Mouse (Mus musculus): ENCODE measurements around the gene Nmt2. TPM values are rescaled to one million over a fixed set of nuclear protein-coding genes. Genes with fewer than 3 reads are reported as not detected.

Nmt2 gene
- polyA plus RNA-seq, 1 experiment = 44.0 TPM

DNA sequence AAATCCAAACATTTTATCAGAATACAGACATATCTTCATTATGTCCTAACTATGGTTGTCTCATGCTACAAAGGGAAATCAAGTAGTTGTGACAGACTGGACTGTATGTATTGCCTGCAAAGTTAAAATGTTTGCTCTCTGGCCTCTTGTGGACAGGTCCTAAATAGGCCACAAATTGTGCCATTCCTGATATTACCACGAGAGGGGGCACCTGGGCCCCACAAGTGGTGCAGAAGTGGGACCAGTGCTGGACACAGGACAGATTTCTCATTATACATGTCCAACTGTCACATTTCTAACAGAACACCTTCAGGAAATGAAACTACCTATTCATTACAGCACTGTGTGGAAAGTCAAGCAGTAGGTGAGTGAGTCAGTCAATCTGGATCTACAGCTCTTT, 43.3 kb downstream of the Nmt2 start:
- TF ChIP-seq CTCF (IDR thresholded peaks at IDR 0.05; ENCODE audit: borderline replicate concordance, extremely low read depth, insufficient read depth, insufficient read length) (peak; percentile 58; the same call in 1 of the 2 replicates), POLR2A (IDR thresholded peaks at IDR 0.05; ENCODE audit: borderline replicate concordance, extremely low read depth, insufficient read depth, insufficient read length, poor library complexity, severe bottlenecking) (no peak)
- peak; percentile 55 for DNase-seq (ENCODE audit: low read depth)

DNA sequence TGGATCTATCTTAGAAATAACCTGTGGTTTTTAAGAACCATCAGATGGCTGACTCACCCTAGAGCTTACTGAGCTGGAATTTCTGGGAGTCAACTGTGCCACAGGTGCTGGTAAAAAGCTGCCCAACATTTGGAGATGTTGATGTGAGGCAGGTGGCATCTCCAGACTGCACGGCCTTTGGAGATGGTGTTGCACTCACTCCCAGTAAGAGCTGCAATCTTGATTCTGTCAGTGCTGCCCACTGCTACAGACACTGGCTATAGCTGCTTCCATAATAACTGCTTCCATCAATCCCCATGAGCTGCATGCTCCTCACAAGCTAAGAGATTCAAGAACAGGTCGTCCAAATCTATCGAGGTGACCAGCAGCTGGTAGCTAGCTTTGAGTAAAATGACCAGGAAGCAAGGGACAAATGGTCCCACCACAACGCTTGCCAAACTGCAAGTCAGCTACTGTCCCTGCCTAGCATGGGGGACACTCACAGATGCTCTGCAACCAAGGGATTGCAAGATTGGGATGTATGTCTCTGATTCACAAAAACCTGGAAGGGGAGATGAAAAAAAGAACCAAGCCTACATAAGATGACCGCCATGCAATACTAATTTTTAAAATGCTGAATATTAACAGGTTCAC, 47.2 kb downstream of the Nmt2 start:
- no peak for DNase-seq (ENCODE audit: low read depth)
- TF ChIP-seq CTCF (IDR thresholded peaks at IDR 0.05; ENCODE audit: borderline replicate concordance, extremely low read depth, insufficient read depth, insufficient read length) (no peak), POLR2A (IDR thresholded peaks at IDR 0.05; ENCODE audit: borderline replicate concordance, extremely low read depth, insufficient read depth, insufficient read length, poor library complexity, severe bottlenecking) (no peak)

DNA sequence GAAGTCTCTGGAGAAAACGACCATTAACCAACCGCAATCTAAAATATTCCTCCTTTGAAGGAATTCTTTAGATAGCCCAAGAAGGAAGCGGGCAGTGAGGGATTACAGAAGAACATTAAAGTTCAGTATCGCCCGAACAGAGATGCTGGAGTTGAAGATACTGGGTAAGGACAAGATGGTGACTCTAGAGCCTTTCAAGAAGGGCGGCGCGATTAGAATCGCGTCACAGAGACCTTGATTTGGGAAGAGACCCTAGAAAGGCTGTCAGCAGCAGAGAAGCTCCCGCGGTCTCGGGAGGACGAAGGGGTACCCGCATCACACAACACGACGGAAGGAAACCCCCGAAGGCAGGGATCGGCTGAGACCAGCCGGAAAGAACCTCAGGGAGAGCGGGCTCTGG, 48.0 kb downstream of the Nmt2 start:
- TF ChIP-seq CTCF (IDR thresholded peaks at IDR 0.05; ENCODE audit: borderline replicate concordance, extremely low read depth, insufficient read depth, insufficient read length) (no peak), POLR2A (IDR thresholded peaks at IDR 0.05; ENCODE audit: borderline replicate concordance, extremely low read depth, insufficient read depth, insufficient read length, poor library complexity, severe bottlenecking) (no peak)

DNA sequence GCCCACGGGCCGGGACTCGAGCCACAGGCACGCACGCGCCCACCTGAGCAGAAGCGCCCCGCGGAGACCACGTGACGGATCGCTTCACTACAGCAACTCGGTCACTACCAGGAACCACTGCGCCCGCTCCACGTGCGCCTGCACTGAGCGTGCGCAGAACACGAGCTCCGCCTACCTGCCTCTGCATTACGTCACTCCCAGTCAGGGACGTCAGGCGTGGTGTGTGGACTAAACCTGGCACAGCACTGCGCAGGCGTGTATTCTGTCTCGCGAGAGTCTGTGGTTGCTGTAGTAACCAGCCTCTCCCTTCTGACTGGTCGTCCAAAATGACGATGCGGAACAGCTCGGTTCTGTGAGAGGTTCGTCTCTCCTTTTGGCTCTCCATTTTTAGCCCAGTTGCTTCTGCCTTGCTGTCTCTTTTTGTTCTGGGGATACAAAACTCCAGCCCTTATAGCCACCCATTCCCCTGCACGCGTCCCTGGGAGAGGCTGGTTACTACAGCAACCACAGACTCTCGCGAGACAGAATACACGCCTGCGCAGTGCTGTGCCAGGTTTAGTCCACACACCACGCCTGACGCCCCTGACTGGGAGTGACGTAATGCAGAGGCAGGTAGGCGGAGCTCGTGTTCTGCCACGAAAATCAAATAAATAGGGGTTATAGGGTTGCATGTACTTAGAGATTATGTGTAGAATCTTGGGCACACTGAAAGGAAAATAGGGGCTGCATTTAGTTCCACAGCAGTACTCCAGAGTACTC, 48.7 kb downstream of the Nmt2 start, which contains the start of gene Rpp38:
Gene Rpp38, minus strand, starts transcription at position 160 of the 759 bp plus-strand sequence.
- TF ChIP-seq POLR2A (IDR thresholded peaks at IDR 0.05; ENCODE audit: borderline replicate concordance, extremely low read depth, insufficient read depth, insufficient read length, poor library complexity, severe bottlenecking) (peak; percentile 68; the same call in 1 of the 2 replicates), CTCF (IDR thresholded peaks at IDR 0.05; ENCODE audit: borderline replicate concordance, extremely low read depth, insufficient read depth, insufficient read length) (no peak)
- peak; percentile 99 for DNase-seq (ENCODE audit: low read depth)

More for the DNA sequence above, 48.0 kb downstream of the Nmt2 start:
- no peak for DNase-seq (ENCODE audit: low read depth)

DNA sequence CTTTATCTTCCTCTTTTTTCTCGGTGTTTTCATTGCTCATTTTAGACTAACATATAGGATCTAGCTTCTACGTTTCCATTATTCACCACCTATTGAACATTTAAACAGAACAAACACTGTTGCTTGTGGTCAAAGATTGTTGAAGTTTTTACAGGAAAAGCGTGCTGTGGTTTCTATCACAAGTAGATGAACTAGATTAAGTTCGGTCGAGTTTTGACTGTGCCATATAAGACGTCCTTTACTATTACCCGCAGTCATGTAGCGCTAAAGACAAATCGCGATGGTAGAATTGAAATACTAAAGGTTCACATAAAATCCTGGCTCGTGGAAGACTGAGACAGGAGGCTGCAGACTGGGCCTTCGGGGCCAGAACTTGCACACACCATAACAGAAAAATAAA, 49.7 kb downstream of the Nmt2 start:
- no peak for TF ChIP-seq POLR2A (IDR thresholded peaks at IDR 0.05; ENCODE audit: borderline replicate concordance, extremely low read depth, insufficient read depth, insufficient read length, poor library complexity, severe bottlenecking)
- no peak for TF ChIP-seq CTCF (IDR thresholded peaks at IDR 0.05; ENCODE audit: borderline replicate concordance, extremely low read depth, insufficient read depth, insufficient read length)
- no peak for DNase-seq (ENCODE audit: low read depth)

DNA sequence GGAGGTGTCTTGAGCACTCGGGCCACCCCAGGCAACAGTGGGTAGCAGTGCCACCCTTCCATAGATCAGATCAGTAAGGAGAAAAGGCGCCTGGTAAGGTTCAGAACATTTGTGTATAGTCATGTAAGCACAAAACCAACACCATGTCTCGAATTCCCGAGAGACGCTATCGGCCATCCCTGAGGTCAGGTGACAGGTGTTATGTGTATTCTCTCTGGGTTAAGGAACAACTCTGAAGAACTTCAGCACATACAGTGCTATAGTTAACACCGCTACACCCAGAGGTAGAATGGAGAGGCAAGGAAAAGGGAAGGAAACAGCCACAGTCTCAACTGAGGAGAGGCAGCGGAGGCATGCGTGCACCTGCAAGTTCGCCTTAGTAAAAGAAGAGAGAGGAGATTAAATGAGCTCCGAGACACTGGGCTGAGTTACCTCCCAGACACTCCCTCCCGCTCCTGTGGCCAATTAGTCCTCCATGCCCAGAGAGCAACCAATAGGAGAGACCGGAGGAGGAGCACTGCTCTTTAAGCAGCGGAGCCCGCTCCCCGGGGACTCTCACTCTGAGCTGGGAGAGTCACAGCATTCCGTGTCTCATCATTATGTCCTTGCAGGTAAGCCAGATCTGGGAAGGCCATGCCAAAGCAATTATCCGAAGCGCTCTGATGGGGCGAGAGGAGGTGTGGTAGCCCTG, 51.7 kb downstream of the Nmt2 start, which contains the start of gene Acbd7:
Gene Acbd7, plus strand, starts transcription at position 558 of the 691 bp plus-strand sequence.
- DNase-seq (ENCODE audit: low read depth) = peak; percentile 84
- TF ChIP-seq POLR2A (IDR thresholded peaks at IDR 0.05; ENCODE audit: borderline replicate concordance, extremely low read depth, insufficient read depth, insufficient read length, poor library complexity, severe bottlenecking) = no peak
- no peak for TF ChIP-seq CTCF (IDR thresholded peaks at IDR 0.05; ENCODE audit: borderline replicate concordance, extremely low read depth, insufficient read depth, insufficient read length)

DNA sequence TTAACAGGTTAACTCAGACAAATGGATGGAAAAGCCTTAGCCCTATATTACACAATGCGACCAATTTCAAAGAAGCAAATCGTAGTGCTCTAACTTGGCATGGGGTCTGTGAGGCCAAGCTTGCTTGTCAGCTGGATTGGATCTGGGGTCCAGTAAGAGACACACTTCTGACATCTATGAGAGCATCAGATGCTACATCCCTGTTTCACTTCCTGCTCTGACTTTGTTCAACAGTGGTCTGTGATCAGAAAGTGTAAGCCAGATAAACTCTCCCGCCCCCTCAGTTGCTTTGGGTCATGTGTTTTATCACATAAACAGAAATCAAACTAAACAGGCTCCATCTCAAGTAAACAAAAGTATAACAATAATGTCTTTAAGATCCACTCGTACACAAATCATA, 64.4 kb downstream of the Nmt2 start:
- no peak for DNase-seq (ENCODE audit: low read depth)
- no peak for TF ChIP-seq CTCF (IDR thresholded peaks at IDR 0.05; ENCODE audit: borderline replicate concordance, extremely low read depth, insufficient read depth, insufficient read length)
- TF ChIP-seq POLR2A (IDR thresholded peaks at IDR 0.05; ENCODE audit: borderline replicate concordance, extremely low read depth, insufficient read depth, insufficient read length, poor library complexity, severe bottlenecking) = no peak

DNA sequence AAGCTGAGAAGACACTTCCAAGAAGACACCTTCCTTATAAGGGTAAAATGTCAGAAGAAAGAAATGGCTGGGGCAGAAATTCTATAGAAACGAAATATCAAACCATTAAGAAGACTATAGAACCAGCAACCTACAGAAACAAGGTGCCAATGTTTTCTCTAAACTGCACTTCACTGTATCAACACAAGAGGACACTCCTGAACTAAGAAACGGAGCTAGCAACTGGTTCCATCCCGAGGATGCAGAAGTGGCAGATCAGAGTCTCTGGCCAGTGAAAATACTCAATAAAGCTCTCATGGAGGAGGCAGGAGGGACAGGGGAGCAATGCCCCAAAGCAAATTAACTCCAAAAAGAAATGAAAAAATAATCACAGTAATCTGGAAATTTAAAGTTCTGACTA, 64.9 kb downstream of the Nmt2 start:
- TF ChIP-seq CTCF (IDR thresholded peaks at IDR 0.05; ENCODE audit: borderline replicate concordance, extremely low read depth, insufficient read depth, insufficient read length) (peak; percentile 66; the same call in 1 of the 2 replicates), POLR2A (IDR thresholded peaks at IDR 0.05; ENCODE audit: borderline replicate concordance, extremely low read depth, insufficient read depth, insufficient read length, poor library complexity, severe bottlenecking) (no peak)
- peak; percentile 70 for DNase-seq (ENCODE audit: low read depth)

DNA sequence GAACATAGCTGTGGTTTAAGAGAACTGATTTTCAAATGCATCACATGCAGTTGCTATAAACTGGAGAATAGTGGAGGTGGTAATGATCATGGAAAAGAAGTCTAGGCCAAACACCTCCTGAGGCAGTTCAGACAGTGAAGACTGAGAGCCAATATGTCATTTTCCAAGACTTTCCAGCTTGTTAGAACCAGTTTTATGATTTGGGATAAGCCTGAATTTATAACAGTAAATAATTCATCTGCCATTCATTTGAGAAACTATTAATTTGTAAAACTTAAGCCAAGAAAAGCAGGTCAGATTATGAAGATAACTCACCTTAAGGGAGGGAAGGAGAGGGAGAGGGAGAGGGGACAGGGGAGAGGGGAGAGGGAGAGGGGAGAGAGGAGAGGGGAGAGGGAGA, 69.1 kb downstream of the Nmt2 start:
- no peak for TF ChIP-seq POLR2A (IDR thresholded peaks at IDR 0.05; ENCODE audit: borderline replicate concordance, extremely low read depth, insufficient read depth, insufficient read length, poor library complexity, severe bottlenecking)
- TF ChIP-seq CTCF (IDR thresholded peaks at IDR 0.05; ENCODE audit: borderline replicate concordance, extremely low read depth, insufficient read depth, insufficient read length) = no peak
- DNase-seq (ENCODE audit: low read depth) = no peak

DNA sequence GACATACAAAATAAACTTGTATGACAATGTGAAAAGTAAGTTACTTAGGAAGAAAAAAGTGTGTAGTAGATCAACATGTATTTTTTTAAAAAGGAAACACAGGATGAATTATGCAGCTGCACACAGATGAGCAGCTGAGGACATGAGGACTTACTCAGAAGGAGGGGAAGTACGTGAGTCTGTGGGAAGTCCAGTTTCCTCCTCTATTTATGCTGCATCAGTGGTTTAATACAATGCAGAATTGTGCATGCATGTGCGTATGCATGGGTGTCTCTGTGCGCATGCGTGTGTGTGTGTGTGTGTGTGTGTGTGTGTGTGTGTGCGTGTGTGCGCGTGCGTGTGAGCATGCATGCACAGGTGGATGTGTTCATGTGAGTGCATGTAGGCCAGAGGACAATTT, 71.8 kb downstream of the Nmt2 start:
- no peak for DNase-seq (ENCODE audit: low read depth)
- TF ChIP-seq POLR2A (IDR thresholded peaks at IDR 0.05; ENCODE audit: borderline replicate concordance, extremely low read depth, insufficient read depth, insufficient read length, poor library complexity, severe bottlenecking) (no peak), CTCF (IDR thresholded peaks at IDR 0.05; ENCODE audit: borderline replicate concordance, extremely low read depth, insufficient read depth, insufficient read length) (no peak)

DNA sequence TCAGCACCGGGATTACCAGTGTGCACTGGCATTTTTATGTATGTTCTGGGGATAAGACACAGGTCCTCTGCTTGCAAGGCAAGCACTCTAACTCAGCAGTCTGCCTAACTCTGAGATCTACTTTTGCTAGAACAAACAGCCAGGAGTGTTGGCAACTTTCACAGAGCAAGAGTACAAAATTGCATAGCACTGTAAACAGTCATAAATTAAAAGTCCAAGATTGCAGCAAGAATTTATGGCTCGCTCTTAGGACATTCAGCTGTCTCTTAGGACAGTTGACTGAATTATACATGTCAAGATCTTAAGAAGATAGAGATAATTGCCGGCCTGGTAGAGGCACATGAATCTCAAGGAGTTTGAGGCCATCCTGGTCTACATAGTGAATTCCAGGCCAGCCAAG, 72.3 kb downstream of the Nmt2 start:
- TF ChIP-seq CTCF (IDR thresholded peaks at IDR 0.05; ENCODE audit: borderline replicate concordance, extremely low read depth, insufficient read depth, insufficient read length) (no peak), POLR2A (IDR thresholded peaks at IDR 0.05; ENCODE audit: borderline replicate concordance, extremely low read depth, insufficient read depth, insufficient read length, poor library complexity, severe bottlenecking) (no peak)
- DNase-seq (ENCODE audit: low read depth) = no peak
